Mouse (Mus musculus) ES-Bruce4 (cell line): ENCODE measurements around the gene Slc41a3.

Source experiments
- CTCF ChIP-seq: IDR thresholded peaks from one replicate; pipeline ENCODE4 v1.8.1; 2011; ENCODE audit warnings: low read depth, low read length
- EP300 ChIP-seq: IDR thresholded peaks from 2 replicates; pipeline ENCODE4 v1.6.1; 2011; ENCODE audit warnings: low read depth, low read length; ENCODE audit not compliant: insufficient read depth
- POLR2A ChIP-seq: IDR thresholded peaks from one replicate; pipeline ENCODE4 v1.8.1; 2011; ENCODE audit warnings: low read length; ENCODE audit not compliant: insufficient read depth

DNA sequence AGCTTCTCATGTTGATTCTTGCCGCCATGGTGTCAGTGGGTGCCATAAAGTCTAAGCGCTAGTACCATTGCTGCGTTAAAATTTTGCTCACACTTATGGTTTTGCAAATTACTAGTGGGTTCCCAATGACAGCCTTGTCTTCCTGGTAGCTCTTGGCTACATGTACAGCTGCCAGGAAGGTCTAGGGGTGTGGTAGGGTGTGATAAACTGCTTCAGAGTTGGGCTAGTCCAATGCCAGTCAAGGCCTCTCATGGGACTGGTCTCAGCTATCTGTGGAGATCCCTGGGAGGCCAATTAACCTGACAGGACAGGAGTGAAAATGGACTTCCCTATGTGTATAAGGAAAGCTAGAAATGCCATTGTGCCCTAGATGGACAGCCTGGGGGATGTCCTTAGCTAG is 2.2 kb upstream of the Slc41a3 start:
- TF ChIP-seq CTCF: no peak
- TF ChIP-seq POLR2A: no peak
- no peak for TF ChIP-seq EP300
